16 mouse cellular contexts compared by ENCODE assay signal in genomic region chr11:109616352-109616751, GRCm38 (mm10). TPM values are rescaled to one million over a fixed set of nuclear protein-coding genes. Genes with fewer than 3 reads are reported as not detected.
A peak's percentile ranks its signal among the peaks of the same experiment; 100 is the strongest.
DNase-seq lines count a peak whose midpoint lies in the region; ATAC-seq and TF ChIP-seq lines count a peak whose summit lies in the region.
"Had no signal": no experiment of that assay in that cellular context is flagged by ENCODE, and none has a peak within 500 bp of the region (broad histone marks: within the 10 kb centered on the region; RNA-seq: fewer than 3 reads in every experiment).

No protein-coding gene starts in this region.

- H3K9me3 ChIP-seq in lung, postnatal 0 days (ENCODE audit: low read length): no peaks in the 10 kb centered on the region
- H3K9me3 ChIP-seq in limb, embryonic 11.5 days (ENCODE audit: control insufficient read depth, low read length): no peaks in the 10 kb centered on the region
- no peaks in the 10 kb centered on the region for H3K9me3 ChIP-seq in stomach, embryonic 15.5 days
- H3K9me3 ChIP-seq: forebrain, embryonic 15.5 days; G1E; hindbrain, embryonic 13.5 days had no signal

- H3K27ac ChIP-seq in gastrocnemius, adult 2 months: peak overlapping the region; percentile 78
- H3K27ac ChIP-seq in lung, postnatal 0 days (ENCODE audit: low read length): peak overlapping the region; percentile 35; the same call in 1 of the 2 replicates
- H3K27ac ChIP-seq in limb, embryonic 11.5 days (replicated peaks; ENCODE audit: low read depth, low read length): peak overlapping the region; percentile 52; the same call in 1 of the 2 replicates
- 0 out of 2 replicates have a peak overlapping the region, but pooled peaks have one; percentile 1 for H3K27ac ChIP-seq in stomach, embryonic 15.5 days
- H3K27ac ChIP-seq: forebrain, embryonic 15.5 days; hindbrain, embryonic 13.5 days; layer of hippocampus, adult 2 months had no signal

- no peak overlapping the region for H3K4me2 ChIP-seq in lung, postnatal 0 days (replicated peaks; ENCODE audit: low read depth, low read length)
- no peak overlapping the region for H3K4me2 ChIP-seq in limb, embryonic 11.5 days (ENCODE audit: low read depth, severe bottlenecking)
- no peak overlapping the region for H3K4me2 ChIP-seq in stomach, embryonic 15.5 days
- H3K4me2 ChIP-seq: forebrain, embryonic 15.5 days; hindbrain, embryonic 13.5 days had no signal

- TF ChIP-seq CTCF in gastrocnemius, adult 2 months (IDR thresholded peaks at IDR 0.05): no peak
- no peak for TF ChIP-seq CTCF in lung, postnatal 0 days (IDR thresholded peaks at IDR 0.05)

- H3K36me3 ChIP-seq in lung, postnatal 0 days (ENCODE audit: insufficient read depth, low read length): no peaks in the 10 kb centered on the region
- H3K36me3 ChIP-seq in limb, embryonic 11.5 days (ENCODE audit: control insufficient read depth, insufficient read depth, low read length): no peaks in the 10 kb centered on the region
- H3K36me3 ChIP-seq in stomach, embryonic 15.5 days: no peaks in the 10 kb centered on the region
- H3K36me3 ChIP-seq: forebrain, embryonic 15.5 days; G1E; hindbrain, embryonic 13.5 days had no signal

- WGBS in lung, postnatal 0 days: 53% methylated on average over 4 of the region's 4 CpGs
- 35% methylated on average over 4 of the region's 4 CpGs for WGBS in limb, embryonic 11.5 days
- WGBS in stomach, embryonic 15.5 days: 73% methylated on average over 4 of the region's 4 CpGs

- no peaks in the 10 kb centered on the region for H3K27me3 ChIP-seq in lung, postnatal 0 days (replicated peaks; ENCODE audit: insufficient read depth, low read length)
- H3K27me3 ChIP-seq in limb, embryonic 11.5 days (ENCODE audit: control insufficient read depth, insufficient read depth, low read length): no peaks in the 10 kb centered on the region
- H3K27me3 ChIP-seq in stomach, embryonic 15.5 days (replicated peaks): no peaks in the 10 kb centered on the region

- no peak for TF ChIP-seq EP300 in lung, postnatal 0 days (IDR thresholded peaks at IDR 0.05)

- DNase-seq in gastrocnemius, adult 2 months: no peak
- no peak for DNase-seq in gastrocnemius, postnatal 14 days
- DNase-seq in lung, postnatal 0 days (ENCODE audit: low spot score): no peak
- no peak for DNase-seq in lung, postnatal 14 days
- no peak for DNase-seq in limb, embryonic 11.5 days (ENCODE audit: low spot score)
- no peak for DNase-seq in T-cell, adult 2 months (ENCODE audit: low spot score)
- no peak for DNase-seq in layer of hippocampus, postnatal 10 days (ENCODE audit: low spot score in 2 of 2)
- DNase-seq: gastrocnemius, postnatal 25 days; kidney, adult 18-20 months; lung, postnatal 36 days; thymus, postnatal 4 days had no signal

- no peak for ATAC-seq in lung, postnatal 0 days
- no peak for ATAC-seq in limb, embryonic 11.5 days (ENCODE audit: insufficient number of reproducible peaks, low FRiP score, low TSS enrichment, low read depth)
- ATAC-seq in stomach, embryonic 15.5 days (ENCODE audit: insufficient read depth, low FRiP score, low read depth): no peak
- ATAC-seq: forebrain, embryonic 15.5 days had no signal

- H3K4me1 ChIP-seq in lung, postnatal 0 days (ENCODE audit: insufficient read depth, low read depth, low read length): no peaks in the 10 kb centered on the region
- peaks cover 6% of the 10 kb centered on the region; the same call in 1 of the 2 replicates for H3K4me1 ChIP-seq in limb, embryonic 11.5 days (ENCODE audit: control insufficient read depth, insufficient read depth, low read length)
- H3K4me1 ChIP-seq in stomach, embryonic 15.5 days: no peaks in the 10 kb centered on the region

- intact Hi-C loops in gastrocnemius, adult 2 months (cut with DNase I): loop anchor here (10.0 kb wide), 1 partner anchor 282 kb away; no protein-coding TSS in a partner anchor
- intact Hi-C loops in gastrocnemius, postnatal 14 days (cut with DNase I; ENCODE audit: low total_unique reads): no loop called here

- H3K4me3 ChIP-seq in gastrocnemius, adult 2 months: no peak overlapping the region
- no peak overlapping the region for H3K4me3 ChIP-seq in lung, postnatal 0 days (ENCODE audit: low read depth, low read length)
- H3K4me3 ChIP-seq in limb, embryonic 11.5 days (ENCODE audit: low read depth, low read length): no peak overlapping the region
- H3K4me3 ChIP-seq in stomach, embryonic 15.5 days (replicated peaks): no peak overlapping the region
- H3K4me3 ChIP-seq: forebrain, embryonic 15.5 days; hindbrain, embryonic 13.5 days; layer of hippocampus, adult 2 months had no signal

- no peak overlapping the region for H3K9ac ChIP-seq in lung, postnatal 0 days (replicated peaks; ENCODE audit: low read depth)
- no peak overlapping the region for H3K9ac ChIP-seq in limb, embryonic 11.5 days (ENCODE audit: low read length)
- H3K9ac ChIP-seq in stomach, embryonic 15.5 days: no peak overlapping the region
- H3K9ac ChIP-seq: forebrain, embryonic 15.5 days; hindbrain, embryonic 13.5 days had no signal

RNA-seq across cellular contexts. Expression of gene Wipi1, which starts 4.6 kb away (rescaled TPM):
- total RNA-seq in gastrocnemius, adult 2 months (2021): 10 to 100 TPM; 53.0 to 60.8 TPM
- total RNA-seq in gastrocnemius, postnatal 14 days (2021): 10 to 100 TPM; 59.7 to 62.2 TPM
- 51.4 and 65.1 TPM in 2 replicates for polyA plus RNA-seq in lung, postnatal 0 days (2015; fragmentation: Nextera tagmentation; extraction: Ambion mirVana)
- polyA plus RNA-seq in limb, embryonic 11.5 days (2014; fragmentation: Nextera tagmentation; extraction: Ambion mirVana): 23.3 and 27.7 TPM in 2 replicates
- polyA plus RNA-seq in stomach, embryonic 15.5 days (2015; fragmentation: Nextera tagmentation; extraction: Ambion mirVana): 36.4 and 37.5 TPM in 2 replicates
- total RNA-seq in layer of hippocampus, postnatal 10 days (2021): 10 to 100 TPM; 22.0 to 24.3 TPM

RNA-seq across cellular contexts. Expression of gene Prkar1a, which starts 32.9 kb away (rescaled TPM):
- total RNA-seq in gastrocnemius, adult 2 months (2021): 100 to 1,000 TPM in 1 of 2 experiments, 10 to 100 TPM in 1; 98.9 to 117 TPM
- 100 to 1,000 TPM; 172 to 199 TPM for total RNA-seq in gastrocnemius, postnatal 14 days (2021)
- 305 TPM in 2 replicates for polyA plus RNA-seq in lung, postnatal 0 days (2015; fragmentation: Nextera tagmentation; extraction: Ambion mirVana)
- polyA plus RNA-seq in limb, embryonic 11.5 days (2014; fragmentation: Nextera tagmentation; extraction: Ambion mirVana): 384 and 394 TPM in 2 replicates
- 291 and 297 TPM in 2 replicates for polyA plus RNA-seq in stomach, embryonic 15.5 days (2015; fragmentation: Nextera tagmentation; extraction: Ambion mirVana)
- 100 to 1,000 TPM; 414 to 447 TPM for total RNA-seq in layer of hippocampus, postnatal 10 days (2021)

Comparison
In these comparisons a context has a peak if more than half of its experiments do, and no peak if none do; other contexts are left out.
1. H3K27ac ChIP-seq: peak in every context shown above with its lines; median percentile 78 in gastrocnemius, adult 2 months; 52 in limb, embryonic 11.5 days; 35 in lung, postnatal 0 days; 1 in stomach, embryonic 15.5 days.